Mouse (Mus musculus) spleen, adult 18-20 months (tissue): ENCODE measurements around the gene Bst1.

Experiments used
- DNase-seq, 2 experiments: peaks; one replicate each; pipeline ENCODE4 v3.0.0; 2022; ENCODE audit warnings: mixed read lengths in 2 of 2

The Bst1 gene

GRCm38 (mm10) chr5:43814536-43814935, 4.1 kb upstream of the Bst1 start:
- no peak for DNase-seq

- DNase-seq = no peak
These were observed 2.9 kb upstream of the Bst1 start for GRCm38 (mm10) chr5:43815769-43816168.

GRCm38 (mm10) chr5:43820785-43821184, 2.1 kb downstream of the Bst1 start:
- DNase-seq = no peak

GRCm38 (mm10) chr5:43821538-43821937, 2.9 kb downstream of the Bst1 start, which contains the start of gene Fbxl5:
Gene Fbxl5, minus strand, starts transcription at chr5:43821638.
- no peak for DNase-seq

- DNase-seq = no peak
These were observed 3.5 kb downstream of the Bst1 start for GRCm38 (mm10) chr5:43822199-43822598.

- DNase-seq = no peak
These were observed 4.1 kb downstream of the Bst1 start for GRCm38 (mm10) chr5:43822824-43823223.

- DNase-seq = peak; percentile 39 to 63
These were observed 5.9 kb downstream of the Bst1 start for GRCm38 (mm10) chr5:43824580-43824979.

GRCm38 (mm10) chr5:43826883-43827282, 8.2 kb downstream of the Bst1 start:
- DNase-seq = no peak

- DNase-seq = no peak
These were observed 8.7 kb downstream of the Bst1 start for GRCm38 (mm10) chr5:43827366-43827765.

GRCm38 (mm10) chr5:43836590-43836989, 17.9 kb downstream of the Bst1 start:
- no peak for DNase-seq

GRCm38 (mm10) chr5:43837372-43837771, 18.7 kb downstream of the Bst1 start:
- DNase-seq = peak in 1 of 2 experiments; percentile 55

- DNase-seq = peak in 1 of 2 experiments; percentile 48
These were observed 22.7 kb downstream of the Bst1 start for GRCm38 (mm10) chr5:43841144-43842010.

GRCm38 (mm10) chr5:43842011-43842285, 23.3 kb downstream of the Bst1 start:
- DNase-seq = peak in 1 of 2 experiments; percentile 37

- peak in 1 of 2 experiments; percentile 36 for DNase-seq
These were observed 24.0 kb downstream of the Bst1 start for GRCm38 (mm10) chr5:43842576-43843155.

GRCm38 (mm10) chr5:43845083-43845482, 26.4 kb downstream of the Bst1 start:
- DNase-seq = no peak

- DNase-seq = peak; percentile 40 to 46
These were observed 27.0 kb downstream of the Bst1 start for GRCm38 (mm10) chr5:43845646-43846045.

GRCm38 (mm10) chr5:43846227-43846626, 27.5 kb downstream of the Bst1 start:
- no peak for DNase-seq

GRCm38 (mm10) chr5:43847555-43847954, 28.9 kb downstream of the Bst1 start:
- no peak for DNase-seq

- no peak for DNase-seq
These were observed 29.6 kb downstream of the Bst1 start for GRCm38 (mm10) chr5:43848275-43848674.

GRCm38 (mm10) chr5:43853096-43853867, 34.6 kb downstream of the Bst1 start:
- DNase-seq = no peak

GRCm38 (mm10) chr5:43853868-43854488, 35.3 kb downstream of the Bst1 start:
- DNase-seq = no peak

GRCm38 (mm10) chr5:43855769-43856168, 37.1 kb downstream of the Bst1 start:
- no peak for DNase-seq

- no peak for DNase-seq
These were observed 41.0 kb downstream of the Bst1 start for GRCm38 (mm10) chr5:43859663-43860062.
